In genomic region chr9:110953550-110954461, GRCm38 (mm10) we compare ENCODE assay signal across 9 mouse cellular contexts. TPM values are rescaled to one million over a fixed set of nuclear protein-coding genes. Genes with fewer than 3 reads are reported as not detected.
A peak's percentile ranks its signal among the peaks of the same experiment; 100 is the strongest.
DNase-seq lines count a peak whose midpoint lies in the region; ATAC-seq and TF ChIP-seq lines count a peak whose summit lies in the region.
"Had no signal": no experiment of that assay in that cellular context is flagged by ENCODE, and none has a peak within 500 bp of the region (broad histone marks: within the 10 kb centered on the region; RNA-seq: fewer than 3 reads in every experiment).

No protein-coding gene starts in this region.

- TF ChIP-seq POLR2A in spleen, adult 2 months (IDR thresholded peaks at IDR 0.05; ENCODE audit: low read depth, low read length) = no peak
- no peak for TF ChIP-seq POLR2A in myocyte (IDR thresholded peaks at IDR 0.05; ENCODE audit: insufficient read length, low read depth)

- H3K9me3 ChIP-seq in forebrain, embryonic 12.5 days = no peaks in the 10 kb centered on the region
- H3K9me3 ChIP-seq in heart, embryonic 15.5 days (replicated peaks) = no peaks in the 10 kb centered on the region
- no peaks in the 10 kb centered on the region for H3K9me3 ChIP-seq in liver, embryonic 11.5 days (ENCODE audit: control insufficient read depth, low read length)
- H3K9me3 ChIP-seq in stomach, embryonic 16.5 days (replicated peaks; ENCODE audit: control insufficient read depth, low read length) = no peaks in the 10 kb centered on the region
- H3K9me3 ChIP-seq: G1E had no signal

- peak overlapping the region; percentile 88 for H3K4me2 ChIP-seq in forebrain, embryonic 12.5 days
- H3K4me2 ChIP-seq in heart, embryonic 15.5 days = peak overlapping the region; percentile 95
- H3K4me2 ChIP-seq in liver, embryonic 11.5 days = peak overlapping the region; percentile 95
- peak overlapping the region; percentile 69 for H3K4me2 ChIP-seq in myocyte (ENCODE audit: low read depth)
- peak overlapping the region; percentile 95 for H3K4me2 ChIP-seq in stomach, embryonic 16.5 days (ENCODE audit: low read depth, low read length)

- H3K27me3 ChIP-seq in spleen, adult 2 months (ENCODE audit: control insufficient read depth, insufficient read depth, low read length) = no peaks in the 10 kb centered on the region
- H3K27me3 ChIP-seq in forebrain, embryonic 12.5 days = peaks cover 52% of the 10 kb centered on the region
- H3K27me3 ChIP-seq in heart, embryonic 15.5 days = peaks cover 6% of the 10 kb centered on the region; the same call in 1 of the 2 replicates
- H3K27me3 ChIP-seq in liver, embryonic 11.5 days (replicated peaks; ENCODE audit: control insufficient read depth, insufficient read depth, low read length) = peaks cover 10% of the 10 kb centered on the region
- H3K27me3 ChIP-seq in myocyte (ENCODE audit: control insufficient read depth, insufficient read depth, insufficient read length) = peaks cover 28% of the 10 kb centered on the region
- H3K27me3 ChIP-seq in stomach, embryonic 16.5 days (ENCODE audit: control insufficient read depth, insufficient read depth, low read length) = peaks cover 9% of the 10 kb centered on the region

- no peaks in the 10 kb centered on the region for H3K36me3 ChIP-seq in spleen, adult 2 months (ENCODE audit: control insufficient read depth, insufficient read depth, low read length)
- H3K36me3 ChIP-seq in forebrain, embryonic 12.5 days (replicated peaks) = no peaks in the 10 kb centered on the region
- no peaks in the 10 kb centered on the region for H3K36me3 ChIP-seq in heart, embryonic 15.5 days
- no peaks in the 10 kb centered on the region for H3K36me3 ChIP-seq in liver, embryonic 11.5 days (ENCODE audit: control insufficient read depth, insufficient read depth, low read length)
- H3K36me3 ChIP-seq in myocyte (ENCODE audit: control insufficient read depth, insufficient read depth) = no peaks in the 10 kb centered on the region
- H3K36me3 ChIP-seq in stomach, embryonic 16.5 days (ENCODE audit: control insufficient read depth, insufficient read depth, low read length) = no peaks in the 10 kb centered on the region
- H3K36me3 ChIP-seq: G1E had no signal

- WGBS in spleen, adult 2 months = 6% methylated on average over 44 of the region's 44 CpGs
- WGBS in forebrain, embryonic 12.5 days = 1% methylated on average over 44 of the region's 44 CpGs
- WGBS in heart, embryonic 15.5 days = 1% methylated on average over 44 of the region's 44 CpGs
- WGBS in liver, embryonic 11.5 days = 2% methylated on average over 44 of the region's 44 CpGs
- 1% methylated on average over 44 of the region's 44 CpGs for WGBS in stomach, embryonic 16.5 days

- peak; percentile 84 for ATAC-seq in forebrain, embryonic 12.5 days (ENCODE audit: low FRiP score)
- ATAC-seq in heart, embryonic 15.5 days (replicated peaks; ENCODE audit: insufficient number of reproducible peaks, insufficient read depth, low FRiP score, low read depth) = peak; percentile 68
- ATAC-seq in liver, embryonic 11.5 days (replicated peaks; ENCODE audit: low FRiP score) = peak; percentile 44; the same call in 1 of the 2 replicates
- ATAC-seq in stomach, embryonic 16.5 days (ENCODE audit: insufficient read depth, low FRiP score) = peak; percentile 59; the same call in 1 of the 2 replicates

- DNase-seq in spleen, adult 2 months (ENCODE audit: low read depth in 1 of 2, low spot score in 2 of 2) = peak in 1 of 2 experiments; percentile 17
- DNase-seq in spleen, adult 12 weeks (ENCODE audit: low spot score) = no peak
- peak; percentile 88 for DNase-seq in kidney, postnatal 10 days
- DNase-seq in liver, embryonic 11.5 days (ENCODE audit: low spot score) = peak; percentile 66

- no peak overlapping the region for H3K27ac ChIP-seq in spleen, adult 2 months (ENCODE audit: insufficient read depth, low read length)
- 0 out of 2 replicates have a peak overlapping the region, but pooled peaks have one; percentile 36 for H3K27ac ChIP-seq in forebrain, embryonic 12.5 days
- peak overlapping the region; percentile 83 for H3K27ac ChIP-seq in heart, embryonic 15.5 days
- H3K27ac ChIP-seq in liver, embryonic 11.5 days (ENCODE audit: low read depth, low read length) = no peak overlapping the region
- H3K27ac ChIP-seq in stomach, embryonic 16.5 days (ENCODE audit: low read length) = no peak overlapping the region

- no peaks in the 10 kb centered on the region for H3K4me1 ChIP-seq in spleen, adult 2 months (ENCODE audit: control insufficient read depth, insufficient read depth, insufficient read length)
- peaks cover 14% of the 10 kb centered on the region; the same call in 1 of the 2 replicates for H3K4me1 ChIP-seq in forebrain, embryonic 12.5 days
- H3K4me1 ChIP-seq in heart, embryonic 15.5 days (replicated peaks) = peaks cover 20% of the 10 kb centered on the region
- H3K4me1 ChIP-seq in liver, embryonic 11.5 days (replicated peaks; ENCODE audit: control insufficient read depth, insufficient read depth, low read length) = peaks cover 4% of the 10 kb centered on the region; the same call in 1 of the 2 replicates
- H3K4me1 ChIP-seq in stomach, embryonic 16.5 days (ENCODE audit: control insufficient read depth, insufficient read depth, low read length) = peaks cover 4% of the 10 kb centered on the region; the same call in 1 of the 2 replicates

- no peak overlapping the region for H3ac ChIP-seq in myocyte (ENCODE audit: control insufficient read depth, insufficient read length)

- no peak for TF ChIP-seq CTCF in spleen, adult 2 months (IDR thresholded peaks at IDR 0.05; ENCODE audit: extremely low read depth, insufficient read depth, insufficient read length, insufficient replicate concordance)

- H3K79me2 ChIP-seq in myocyte (ENCODE audit: control insufficient read depth, insufficient read depth) = no peaks in the 10 kb centered on the region

- peak overlapping the region; percentile 46; the same call in 1 of the 2 replicates for H3K4me3 ChIP-seq in spleen, adult 2 months (ENCODE audit: extremely low read depth, insufficient read depth, insufficient read length)
- peak overlapping the region; percentile 58 for H3K4me3 ChIP-seq in forebrain, embryonic 12.5 days (replicated peaks)
- H3K4me3 ChIP-seq in heart, embryonic 15.5 days = peak overlapping the region; percentile 62
- peak overlapping the region; percentile 61 for H3K4me3 ChIP-seq in liver, embryonic 11.5 days (ENCODE audit: low read depth, low read length)
- H3K4me3 ChIP-seq in myocyte = peak overlapping the region; percentile 12
- H3K4me3 ChIP-seq in stomach, embryonic 16.5 days (replicated peaks; ENCODE audit: low read length) = peak overlapping the region; percentile 58

- peak overlapping the region; percentile 61 for H3K9ac ChIP-seq in forebrain, embryonic 12.5 days
- H3K9ac ChIP-seq in heart, embryonic 15.5 days = peak overlapping the region; percentile 58
- H3K9ac ChIP-seq in liver, embryonic 11.5 days (ENCODE audit: low read depth, low read length) = peak overlapping the region; percentile 60
- H3K9ac ChIP-seq in stomach, embryonic 16.5 days (ENCODE audit: low read length) = peak overlapping the region; percentile 62

TF ChIP-seq in myocyte, 11 proteins besides CTCF, POLR2A, EP300 and RAD21:
- TF ChIP-seq TCF3 (IDR thresholded peaks at IDR 0.05; ENCODE audit: insufficient read length, low read depth) (no peak), MAX (IDR thresholded peaks at IDR 0.05; ENCODE audit: low read depth) (no peak)

RNA-seq across cellular contexts. Expression of gene Lrrc2, which starts 2.5 kb away (rescaled TPM):
- 0.02 TPM in 1 of 2 replicates, not detected in the other for polyA plus RNA-seq in spleen, adult 2 months (2012; rRNA removed)
- polyA plus RNA-seq in forebrain, embryonic 12.5 days (2016; fragmentation: Nextera tagmentation; extraction: Ambion mirVana) = not detected in 2 replicates
- polyA plus RNA-seq in heart, embryonic 15.5 days (2015; fragmentation: Nextera tagmentation; extraction: Ambion mirVana) = 4.4 and 6.9 TPM in 2 replicates
- polyA plus RNA-seq in liver, embryonic 11.5 days (2014; fragmentation: Nextera tagmentation; extraction: Ambion mirVana) = 0.14 and 0.60 TPM in 2 replicates
- polyA plus RNA-seq in myocyte (2012; fragmentation: generic; extraction: Trizol) = 0.49 TPM
- 0.11 and 0.53 TPM in 2 replicates for polyA plus RNA-seq in stomach, embryonic 16.5 days (2015; fragmentation: Nextera tagmentation; extraction: Ambion mirVana)
- polyA plus RNA-seq: G1E had no signal

RNA-seq across cellular contexts. Expression of gene Tdgf1, which starts 7.8 kb away (rescaled TPM):
- polyA plus RNA-seq in spleen, adult 2 months (2012; rRNA removed) = 0.08 and 0.14 TPM in 2 replicates
- not detected in 2 replicates for polyA plus RNA-seq in forebrain, embryonic 12.5 days (2016; fragmentation: Nextera tagmentation; extraction: Ambion mirVana)
- not detected in 2 replicates for polyA plus RNA-seq in heart, embryonic 15.5 days (2015; fragmentation: Nextera tagmentation; extraction: Ambion mirVana)
- not detected in 2 replicates for polyA plus RNA-seq in liver, embryonic 11.5 days (2014; fragmentation: Nextera tagmentation; extraction: Ambion mirVana)
- not detected for polyA plus RNA-seq in myocyte (2012; fragmentation: generic; extraction: Trizol)
- not detected in 2 replicates for polyA plus RNA-seq in stomach, embryonic 16.5 days (2015; fragmentation: Nextera tagmentation; extraction: Ambion mirVana)
- polyA plus RNA-seq: G1E had no signal

RNA-seq across cellular contexts. Expression of gene Rtp3, which starts 36.6 kb away (rescaled TPM):
- 1.5 and 2.0 TPM in 2 replicates for polyA plus RNA-seq in spleen, adult 2 months (2012; rRNA removed)
- not detected in 2 replicates for polyA plus RNA-seq in forebrain, embryonic 12.5 days (2016; fragmentation: Nextera tagmentation; extraction: Ambion mirVana)
- 0.30 and 0.36 TPM in 2 replicates for polyA plus RNA-seq in heart, embryonic 15.5 days (2015; fragmentation: Nextera tagmentation; extraction: Ambion mirVana)
- 11.1 and 12.5 TPM in 2 replicates for polyA plus RNA-seq in liver, embryonic 11.5 days (2014; fragmentation: Nextera tagmentation; extraction: Ambion mirVana)
- not detected for polyA plus RNA-seq in myocyte (2012; fragmentation: generic; extraction: Trizol)
- polyA plus RNA-seq in stomach, embryonic 16.5 days (2015; fragmentation: Nextera tagmentation; extraction: Ambion mirVana) = 0.45 and 1.3 TPM in 2 replicates
- polyA plus RNA-seq: G1E had no signal

RNA-seq across cellular contexts. Expression of gene Fam240a, which starts 37.1 kb away (rescaled TPM):
- 0.25 and 0.35 TPM in 2 replicates for polyA plus RNA-seq in spleen, adult 2 months (2012; rRNA removed)
- not detected in 2 replicates for polyA plus RNA-seq in forebrain, embryonic 12.5 days (2016; fragmentation: Nextera tagmentation; extraction: Ambion mirVana)
- not detected in 2 replicates for polyA plus RNA-seq in heart, embryonic 15.5 days (2015; fragmentation: Nextera tagmentation; extraction: Ambion mirVana)
- polyA plus RNA-seq in liver, embryonic 11.5 days (2014; fragmentation: Nextera tagmentation; extraction: Ambion mirVana) = not detected in 2 replicates
- polyA plus RNA-seq in myocyte (2012; fragmentation: generic; extraction: Trizol) = not detected
- polyA plus RNA-seq in stomach, embryonic 16.5 days (2015; fragmentation: Nextera tagmentation; extraction: Ambion mirVana) = not detected in 2 replicates
- polyA plus RNA-seq: G1E had no signal

Comparison
In these comparisons a context has a peak if more than half of its experiments do, and no peak if none do; other contexts are left out.
1. H3K27ac ChIP-seq: peak in forebrain, embryonic 12.5 days (single experiment) and heart, embryonic 15.5 days (single experiment); none in spleen, adult 2 months (single experiment), liver, embryonic 11.5 days (single experiment) and stomach, embryonic 16.5 days (single experiment).
2. H3K4me3 ChIP-seq: peak in every context shown above with its lines; median percentile 62 in heart, embryonic 15.5 days; 61 in liver, embryonic 11.5 days; 58 in forebrain, embryonic 12.5 days; 58 in stomach, embryonic 16.5 days; 46 in spleen, adult 2 months; 12 in myocyte.
3. Peak in every context shown above with its lines, with median percentiles within 50 percentile points of each other: ATAC-seq, H3K4me2 ChIP-seq and H3K9ac ChIP-seq.